Mouse (Mus musculus) layer of hippocampus, adult 6 months (tissue): ENCODE results near the gene Arcn1. TPM values are rescaled to one million over a fixed set of nuclear protein-coding genes. Genes with fewer than 3 reads are reported as not detected.

ENCODE experiments used
- long read RNA-seq, 2 experiments: library from polyadenylated mRNA; unstranded; transcript quantifications; one replicate each; pipeline ENCODE4 v2.0.0; 2019 to 2020
- polyA plus RNA-seq: library from polyadenylated mRNA; unstranded; fragments of <200 nt; fragmentation: Nextera tagmentation; gene quantifications from 2 replicates; pipeline ENCODE4 v1.2.3, GENCODE M21; 2021

Gene Arcn1
- polyA plus RNA-seq, result 41.7 and 45.5 TPM in 2 replicates
- long read RNA-seq, experiment 1, full-length matches to known transcripts, result 59 of 94 reads
- long read RNA-seq, experiment 1, partial matches to known transcripts, result 25 of 94 reads
- long read RNA-seq, experiment 1, other reads (novel, unspliced or antisense), result 10 of 94 reads
- long read RNA-seq, experiment 2, full-length matches to known transcripts, result 581 of 621 reads
- long read RNA-seq, experiment 2, partial matches to known transcripts, result 17 of 621 reads
- long read RNA-seq, experiment 2, other reads (novel, unspliced or antisense), result 23 of 621 reads

GRCm38 (mm10) chr9:44767101-44768028 is at the start of gene Arcn1, which contains the start of gene Ift46:
TSS of gene Arcn1 (minus strand) at chr9:44767845.
TSS of gene Ift46 (plus strand) at chr9:44767908.

DNA sequence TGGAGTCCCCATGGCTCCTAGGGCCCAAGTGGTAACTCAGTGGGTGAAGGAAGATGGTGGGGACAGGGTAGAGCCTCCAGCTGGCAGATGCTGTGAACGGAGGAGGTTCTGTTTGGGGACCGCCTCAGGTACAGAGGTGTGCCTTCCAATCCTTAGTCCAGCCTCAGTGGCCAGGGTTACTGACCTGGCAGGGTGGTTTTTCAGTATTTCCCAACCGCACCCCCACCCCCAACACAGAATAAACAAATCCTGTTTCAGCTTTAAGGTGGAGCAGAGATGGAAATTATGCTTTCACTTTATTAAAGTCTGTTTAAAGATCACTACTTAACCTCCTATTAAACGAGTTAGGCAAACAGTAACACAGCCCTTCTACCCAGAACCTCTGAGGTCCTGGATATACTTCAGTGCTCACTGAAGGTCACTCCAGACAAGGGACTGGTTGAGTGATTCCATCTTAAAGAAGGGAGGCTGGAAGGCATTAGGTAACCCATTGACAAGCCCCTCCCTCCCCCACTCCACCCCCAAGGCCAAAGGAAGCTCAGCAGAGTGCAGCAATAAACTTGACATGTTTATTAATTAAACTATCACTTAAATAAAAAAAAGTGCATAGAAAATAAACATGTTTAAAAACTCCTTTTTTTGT is 35.3 kb upstream of the Arcn1 start, which contains the start of gene Ttc36:
Gene Ttc36 (minus strand): TSS at position 265 of the 643 bp plus-strand sequence.

DNA sequence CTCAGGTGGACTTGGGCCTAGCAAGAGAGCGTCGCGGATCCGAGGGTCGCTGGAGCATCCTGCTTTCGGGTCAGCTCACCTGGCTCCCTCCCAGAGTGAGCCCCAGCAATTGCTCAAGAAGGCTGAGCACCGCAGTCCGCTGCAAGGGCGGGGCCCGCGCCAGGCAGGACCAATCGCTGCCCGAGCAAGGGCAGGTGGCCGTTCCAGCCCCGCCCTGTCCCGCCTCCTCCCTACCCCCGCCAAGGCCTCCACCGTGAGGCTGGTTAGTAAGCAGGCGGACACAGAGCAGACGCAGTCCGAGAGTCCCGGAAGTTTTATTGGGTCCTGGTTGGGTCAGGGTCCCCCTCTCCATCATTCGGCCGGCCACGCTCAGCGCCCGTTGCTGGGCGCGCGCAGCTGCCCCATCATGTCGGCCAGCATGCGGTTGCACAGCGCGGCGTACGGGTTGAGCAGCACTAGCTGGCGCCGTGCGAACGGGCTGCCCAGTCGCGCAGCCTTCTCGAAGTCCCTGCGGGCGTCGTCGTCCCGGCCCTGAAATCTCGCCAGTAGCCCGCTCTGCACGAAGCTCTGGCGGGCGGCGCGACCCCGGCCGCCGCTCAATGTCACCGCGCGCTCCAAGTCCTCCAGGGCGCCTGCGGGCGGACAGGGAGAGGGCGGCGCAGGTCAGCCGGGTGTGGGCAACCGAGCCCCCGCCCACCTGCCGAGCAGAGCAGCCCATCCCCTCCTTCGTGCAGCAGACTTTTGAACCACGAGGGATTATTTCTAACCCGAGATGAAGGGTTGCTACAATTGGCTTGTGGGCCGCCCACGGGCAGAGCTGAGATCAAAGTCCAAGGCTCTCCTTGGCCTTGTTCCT is 31.7 kb upstream of the Arcn1 start, which contains the start of gene Tmem25:
Gene Tmem25 (minus strand): TSS at position 206 of the 856 bp plus-strand sequence.

DNA sequence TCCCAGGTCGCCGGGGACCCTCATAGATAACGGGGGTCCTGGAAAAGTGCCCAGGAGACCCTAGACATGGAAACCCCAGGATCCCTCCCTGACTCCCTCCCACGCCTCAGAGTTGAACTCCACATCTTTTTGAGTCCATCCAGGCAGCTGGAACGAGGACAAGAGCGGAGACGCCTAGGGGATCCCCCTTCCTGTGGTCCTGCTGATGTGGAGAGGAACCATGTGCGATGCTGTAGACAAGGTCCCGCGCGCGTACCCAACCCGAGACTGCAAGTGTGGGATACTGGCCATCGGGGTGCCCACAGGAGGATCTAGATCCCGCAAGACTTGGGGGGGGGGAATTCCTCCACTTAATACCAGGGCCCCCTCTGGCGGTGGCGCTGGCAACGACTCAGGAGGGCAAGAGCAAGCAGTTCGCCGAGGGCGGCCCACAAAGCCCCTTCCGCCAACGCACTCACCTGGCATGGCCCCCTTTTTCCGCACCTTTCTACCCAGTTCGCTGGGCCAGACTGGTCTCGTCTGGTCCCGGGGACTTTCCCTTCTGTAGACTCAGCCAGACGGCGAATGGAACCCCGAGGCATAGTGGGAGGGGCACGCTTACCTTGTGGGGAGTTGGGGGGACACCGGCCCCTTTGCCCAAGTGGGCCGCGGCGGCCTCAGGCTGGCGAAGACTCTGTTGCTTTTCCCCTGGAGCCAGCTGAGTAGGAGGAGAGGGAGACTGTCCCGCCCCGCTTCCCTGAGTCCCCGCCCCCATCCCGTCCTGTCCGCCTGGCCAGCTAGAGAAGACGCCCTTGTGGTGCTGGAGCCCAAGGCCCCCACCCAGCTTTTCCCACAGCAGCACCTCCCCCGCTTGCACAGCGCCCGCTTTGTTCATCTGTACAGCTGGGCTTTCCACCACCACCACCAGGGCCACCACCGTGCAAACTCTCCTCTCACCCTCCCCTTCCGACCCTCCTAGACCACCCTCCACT is 32.8 kb downstream of the Arcn1 start, which contains the start of gene Phldb1:
Gene Phldb1 (minus strand): TSS at position 675 of the 971 bp plus-strand sequence.

Other genes with a start within 250 kb of the Arcn1 start
- gene Cxcr5, start 206.0 kb downstream of the Arcn1 start, polyA plus RNA-seq, result not detected in 2 replicates
- gene Ddx6, start 163.0 kb downstream of the Arcn1 start, polyA plus RNA-seq, result 18.4 and 20.2 TPM in 2 replicates
- gene Treh, start 94.6 kb downstream of the Arcn1 start, polyA plus RNA-seq, result not detected in 2 replicates
- 9.2 and 10.1 TPM in 2 replicates for gene Phldb1, start 32.6 kb downstream of the Arcn1 start, polyA plus RNA-seq
- gene Ift46, start 63 bp upstream of the Arcn1 start, polyA plus RNA-seq, result 60.9 and 65.4 TPM in 2 replicates
- gene Tmem25, start 31.5 kb upstream of the Arcn1 start, polyA plus RNA-seq, result 50.8 and 62.4 TPM in 2 replicates
- not detected in 2 replicates for gene Ttc36, start 35.2 kb upstream of the Arcn1 start, polyA plus RNA-seq
- 4.4 and 4.8 TPM in 2 replicates for gene Kmt2a, start 113.5 kb upstream of the Arcn1 start, polyA plus RNA-seq
- gene Atp5l, start 152.9 kb upstream of the Arcn1 start, polyA plus RNA-seq, result 1,476 and 1,758 TPM in 2 replicates
- 42.6 and 43.5 TPM in 2 replicates for gene Ube4a, start 197.8 kb upstream of the Arcn1 start, polyA plus RNA-seq
- gene Cd3g, start 212.6 kb upstream of the Arcn1 start, polyA plus RNA-seq, result 0.24 and 0.44 TPM in 2 replicates
- gene Cd3d, start 213.9 kb upstream of the Arcn1 start, polyA plus RNA-seq, result 0.24 and 0.25 TPM in 2 replicates
- gene Cd3e, start 241.8 kb upstream of the Arcn1 start, polyA plus RNA-seq, result 0.15 TPM in 1 of 2 replicates, not detected in the other